Comparison of ENCODE assay signal across 8 mouse cellular contexts in the genomic region with DNA sequence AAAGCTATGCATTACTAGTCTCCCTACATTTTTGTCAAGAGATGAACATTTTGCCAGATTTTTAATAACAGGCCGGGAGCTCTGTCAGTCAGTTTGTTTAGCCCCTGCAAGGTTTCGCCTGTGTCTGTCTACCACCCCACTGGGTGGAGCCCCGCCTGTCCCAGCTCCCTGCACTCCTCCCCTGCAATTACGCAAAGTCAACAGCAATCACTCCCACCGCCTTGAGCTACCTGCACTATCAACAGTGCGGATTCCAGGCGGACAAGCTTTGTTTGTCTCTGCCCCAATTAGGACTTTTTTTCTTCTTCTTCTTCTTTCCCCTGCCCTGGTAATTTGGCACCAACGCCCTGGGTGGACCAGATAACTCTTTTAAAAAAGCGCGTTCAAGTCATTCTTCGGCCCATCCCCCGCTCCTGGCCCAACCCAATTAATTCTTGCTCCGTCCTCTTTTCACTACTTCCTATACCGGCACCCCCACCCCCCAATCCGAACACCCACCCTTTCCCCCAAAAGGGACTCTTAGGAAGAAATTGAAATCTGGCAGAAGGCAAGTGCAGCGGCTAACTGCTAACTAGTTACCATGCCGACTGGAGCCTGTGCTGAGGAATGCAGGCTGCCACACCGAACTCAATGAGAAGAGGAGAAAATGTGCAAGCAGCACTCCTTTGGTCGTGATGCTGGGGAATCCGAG. TPM values are rescaled to one million over a fixed set of nuclear protein-coding genes. Genes with fewer than 3 reads are reported as not detected.
DNase-seq lines count a peak whose midpoint lies in the region; TF ChIP-seq lines count a peak whose summit lies in the region.

No protein-coding gene starts in this region.

- peak; percentile 7 for DNase-seq in kidney, adult 18-20 months
- DNase-seq in kidney, adult 2 months, result no peak
- peak; percentile 44 to 60 for DNase-seq in cerebellum, postnatal 14 days
- DNase-seq in frontal cortex, postnatal 36 days (ENCODE audit: low spot score in 2 of 2), result peak; percentile 15 to 39
- DNase-seq in layer of hippocampus, adult 9-11 months, result peak; percentile 26
- DNase-seq in midbrain, embryonic 10.5 days (ENCODE audit: low spot score), result peak; percentile 89
- DNase-seq in yolk sac, embryonic 10.5 days (ENCODE audit: low spot score), result peak; percentile 60
- no peak for DNase-seq in thymus, adult 2 months

- no peaks in the 10 kb centered on the region for H3K4me1 ChIP-seq in kidney, adult 2 months (ENCODE audit: control insufficient read depth, insufficient read depth, low read length)
- peaks cover 53% of the 10 kb centered on the region for H3K4me1 ChIP-seq in midbrain, embryonic 10.5 days
- no peaks in the 10 kb centered on the region for H3K4me1 ChIP-seq in thymus, adult 2 months (replicated peaks; ENCODE audit: control insufficient read depth, insufficient read depth, low read length)

- no peaks in the 10 kb centered on the region; the same call in 1 of the 2 replicates for H3K27me3 ChIP-seq in kidney, adult 2 months (replicated peaks; ENCODE audit: control insufficient read depth, insufficient read depth, low read length)
- peaks cover 28% of the 10 kb centered on the region for H3K27me3 ChIP-seq in midbrain, embryonic 10.5 days (ENCODE audit: low read depth, poor library complexity, severe bottlenecking)
- H3K27me3 ChIP-seq in thymus, adult 2 months (ENCODE audit: control insufficient read depth, insufficient read depth, low read length), result no peaks in the 10 kb centered on the region

- no peak for TF ChIP-seq CTCF in kidney, adult 2 months (conservative IDR thresholded peaks at IDR 0.05; ENCODE audit: insufficient read depth, insufficient read length, low read depth, low read length)
- TF ChIP-seq CTCF in thymus, adult 2 months (IDR thresholded peaks at IDR 0.05; ENCODE audit: borderline replicate concordance, control insufficient read depth, extremely low read depth, insufficient read depth, low read length, poor library complexity), result no peak

- no peaks in the 10 kb centered on the region for H3K36me3 ChIP-seq in kidney, adult 2 months (ENCODE audit: control insufficient read depth, insufficient read depth, low read length)
- peaks cover 16% of the 10 kb centered on the region for H3K36me3 ChIP-seq in midbrain, embryonic 10.5 days
- no peaks in the 10 kb centered on the region for H3K36me3 ChIP-seq in thymus, adult 2 months (ENCODE audit: control insufficient read depth, insufficient read depth, low read length)

- 6% methylated on average over 20 of the region's 20 CpGs for WGBS in kidney, adult 2 months
- WGBS in midbrain, embryonic 10.5 days, result under 1% methylated on average over 20 of the region's 20 CpGs
- WGBS in thymus, adult 2 months, result 14% methylated on average over 20 of the region's 20 CpGs

- no peak overlapping the region for H3K27ac ChIP-seq in kidney, adult 2 months (ENCODE audit: insufficient read depth, low read depth, low read length)
- H3K27ac ChIP-seq in midbrain, embryonic 10.5 days (replicated peaks), result peak overlapping the region; percentile 90
- no peak overlapping the region for H3K27ac ChIP-seq in thymus, adult 2 months (ENCODE audit: control insufficient read depth, insufficient read depth, low read length)

- no peak overlapping the region for H3K4me3 ChIP-seq in kidney, adult 2 months (ENCODE audit: insufficient read depth, low read depth, low read length)
- peak overlapping the region; percentile 56 for H3K4me3 ChIP-seq in midbrain, embryonic 10.5 days
- H3K4me3 ChIP-seq in thymus, adult 2 months (ENCODE audit: control insufficient read depth, insufficient read depth, low read length), result no peak overlapping the region

- TF ChIP-seq POLR2A in kidney, adult 2 months (IDR thresholded peaks at IDR 0.05; ENCODE audit: low read depth, low read length), result no peak
- no peak for TF ChIP-seq POLR2A in thymus, adult 2 months (IDR thresholded peaks at IDR 0.05; ENCODE audit: control insufficient read depth, extremely low read depth, insufficient read depth, low read length, poor library complexity)

- H3K9me3 ChIP-seq in midbrain, embryonic 10.5 days (replicated peaks), result no peaks in the 10 kb centered on the region

RNA-seq across cellular contexts. Expression of gene Otx2, which starts 35.9 kb away (rescaled TPM):
- polyA plus RNA-seq in kidney, adult 2 months (2012; rRNA removed), result not detected in 2 replicates
- 149 and 169 TPM in 2 replicates for polyA plus RNA-seq in midbrain, embryonic 10.5 days (2016; fragmentation: Nextera tagmentation; extraction: Ambion mirVana)
- 0.11 TPM in 1 of 2 replicates, not detected in the other for polyA plus RNA-seq in thymus, adult 2 months (2012; rRNA removed)

Comparison
In these comparisons a context has a peak if more than half of its experiments do, and no peak if none do; other contexts are left out.
1. DNase-seq: peak in kidney, adult 18-20 months (single experiment), cerebellum, postnatal 14 days (2 of 2), frontal cortex, postnatal 36 days (2 of 2), layer of hippocampus, adult 9-11 months (single experiment), midbrain, embryonic 10.5 days (single experiment) and yolk sac, embryonic 10.5 days (single experiment); none in kidney, adult 2 months (single experiment) and thymus, adult 2 months (single experiment).
2. RNA of gene Otx2, which starts 35.9 kb away (polyA plus RNA-seq): 149 to 169 TPM in midbrain, embryonic 10.5 days; 0.11 TPM in thymus, adult 2 months and not detected in kidney, adult 2 months; every median in the first group is over 100 times any median in the second.